Mouse (Mus musculus): ENCODE data around the gene Itpr1.
A peak's percentile ranks its signal among the peaks of the same experiment; 100 is the strongest.

Itpr1 gene

GRCm38 (mm10) chr6:108313997-108314396 is 101.1 kb downstream of the Itpr1 start:
- DNase-seq (ENCODE audit: inconsistent age in 2 of 2, low spot score in 1 of 2) = no peak

GRCm38 (mm10) chr6:108316268-108316824 is 103.5 kb downstream of the Itpr1 start:
- no peak for DNase-seq (ENCODE audit: inconsistent age in 2 of 2, low spot score in 1 of 2)

- no peak for DNase-seq (ENCODE audit: inconsistent age in 2 of 2, low spot score in 1 of 2)
These were observed 104.1 kb downstream of the Itpr1 start for GRCm38 (mm10) chr6:108316951-108317350.

- DNase-seq (ENCODE audit: inconsistent age in 2 of 2, low spot score in 1 of 2) = no peak
These were observed 108.8 kb downstream of the Itpr1 start for GRCm38 (mm10) chr6:108321653-108322052.

- DNase-seq (ENCODE audit: inconsistent age in 2 of 2, low spot score in 1 of 2) = no peak
These were observed 111.6 kb downstream of the Itpr1 start for GRCm38 (mm10) chr6:108324464-108325025.

GRCm38 (mm10) chr6:108325400-108325799 is 112.5 kb downstream of the Itpr1 start:
- DNase-seq (ENCODE audit: inconsistent age in 2 of 2, low spot score in 1 of 2) = no peak

- no peak for DNase-seq (ENCODE audit: inconsistent age in 2 of 2, low spot score in 1 of 2)
These were observed 113.1 kb downstream of the Itpr1 start for GRCm38 (mm10) chr6:108325948-108326411.

- DNase-seq (ENCODE audit: inconsistent age in 2 of 2, low spot score in 1 of 2) = peak in 1 of 2 experiments; percentile 59
These were observed 113.9 kb downstream of the Itpr1 start for GRCm38 (mm10) chr6:108326751-108327161.

- peak in 1 of 2 experiments; percentile 52 for DNase-seq (ENCODE audit: inconsistent age in 2 of 2, low spot score in 1 of 2)
These were observed 114.7 kb downstream of the Itpr1 start for GRCm38 (mm10) chr6:108327561-108327960.

GRCm38 (mm10) chr6:108328296-108328695 is 115.4 kb downstream of the Itpr1 start:
- peak in 1 of 2 experiments; percentile 62 for DNase-seq (ENCODE audit: inconsistent age in 2 of 2, low spot score in 1 of 2)

GRCm38 (mm10) chr6:108330461-108330860 is 117.6 kb downstream of the Itpr1 start:
- DNase-seq (ENCODE audit: inconsistent age in 2 of 2, low spot score in 1 of 2) = no peak

GRCm38 (mm10) chr6:108331268-108331667 is 118.4 kb downstream of the Itpr1 start:
- DNase-seq (ENCODE audit: inconsistent age in 2 of 2, low spot score in 1 of 2) = no peak

- DNase-seq (ENCODE audit: inconsistent age in 2 of 2, low spot score in 1 of 2) = no peak
These were observed 121.2 kb downstream of the Itpr1 start for GRCm38 (mm10) chr6:108334059-108334458.

GRCm38 (mm10) chr6:108335202-108335823 is 122.4 kb downstream of the Itpr1 start:
- DNase-seq (ENCODE audit: inconsistent age in 2 of 2, low spot score in 1 of 2) = no peak

- DNase-seq (ENCODE audit: inconsistent age in 2 of 2, low spot score in 1 of 2) = no peak
These were observed 123.6 kb downstream of the Itpr1 start for GRCm38 (mm10) chr6:108336506-108336905.

- peak in 1 of 2 experiments; percentile 66 for DNase-seq (ENCODE audit: inconsistent age in 2 of 2, low spot score in 1 of 2)
These were observed 124.4 kb downstream of the Itpr1 start for GRCm38 (mm10) chr6:108337289-108337688.

GRCm38 (mm10) chr6:108338362-108338761 is 125.5 kb downstream of the Itpr1 start:
- no peak for DNase-seq (ENCODE audit: inconsistent age in 2 of 2, low spot score in 1 of 2)

GRCm38 (mm10) chr6:108342989-108343388 is 130.1 kb downstream of the Itpr1 start:
- peak in 1 of 2 experiments; percentile 60 for DNase-seq (ENCODE audit: inconsistent age in 2 of 2, low spot score in 1 of 2)

GRCm38 (mm10) chr6:108343781-108344310 is 130.9 kb downstream of the Itpr1 start:
- peak in 1 of 2 experiments; percentile 84 for DNase-seq (ENCODE audit: inconsistent age in 2 of 2, low spot score in 1 of 2)

- no peak for DNase-seq (ENCODE audit: inconsistent age in 2 of 2, low spot score in 1 of 2)
These were observed 137.9 kb downstream of the Itpr1 start for GRCm38 (mm10) chr6:108350801-108351200.

GRCm38 (mm10) chr6:108351998-108352397 is 139.1 kb downstream of the Itpr1 start:
- DNase-seq (ENCODE audit: inconsistent age in 2 of 2, low spot score in 1 of 2) = no peak

- no peak for DNase-seq (ENCODE audit: inconsistent age in 2 of 2, low spot score in 1 of 2)
These were observed 154.5 kb downstream of the Itpr1 start for GRCm38 (mm10) chr6:108367412-108367811.

All from adrenal gland, adult (tissue).